9 mouse cellular contexts compared by ENCODE assay signal in genomic region chr19:8663911-8664421, GRCm38 (mm10). TPM values are rescaled to one million over a fixed set of nuclear protein-coding genes. Genes with fewer than 3 reads are reported as not detected.
A peak's percentile ranks its signal among the peaks of the same experiment; 100 is the strongest.
DNase-seq lines count a peak whose midpoint lies in the region; ATAC-seq and TF ChIP-seq lines count a peak whose summit lies in the region.
"Had no signal": no experiment of that assay in that cellular context is flagged by ENCODE, and none has a peak within 500 bp of the region (broad histone marks: within the 10 kb centered on the region; RNA-seq: fewer than 3 reads in every experiment).

No protein-coding gene starts in this region.

- DNase-seq in retina, postnatal 1 day: peak; percentile 49
- no peak for DNase-seq in retina, embryonic 14.5 days (ENCODE audit: low spot score)
- DNase-seq in left cerebral cortex, postnatal 36 days (ENCODE audit: low spot score in 2 of 2): peak; percentile 80 to 88
- peak; percentile 67 for DNase-seq in stomach, postnatal 0 days (ENCODE audit: low spot score)
- DNase-seq in spleen, postnatal 4 days (ENCODE audit: low spot score in 2 of 2): no peak
- DNase-seq in embryo, embryonic 10 days (ENCODE audit: low spot score): no peak
- no peak for DNase-seq in urinary bladder, postnatal 36 days (ENCODE audit: low spot score in 2 of 2)

- H3K27me3 ChIP-seq in hindbrain, embryonic 13.5 days: peaks cover 12% of the 10 kb centered on the region
- H3K27me3 ChIP-seq in stomach, postnatal 0 days (ENCODE audit: control insufficient read depth, insufficient read depth, low read length): no peaks in the 10 kb centered on the region

- H3K27ac ChIP-seq in hindbrain, embryonic 13.5 days: no peak overlapping the region
- 0 out of 2 replicates have a peak overlapping the region, but pooled peaks have one; percentile 13 for H3K27ac ChIP-seq in stomach, postnatal 0 days (replicated peaks)
- H3K27ac ChIP-seq: liver, embryonic 12.5 days had no signal

- intact Hi-C loops in left cerebral cortex, postnatal 36 days (cut with DNase I): loop anchor here (5.0 kb wide), 1 partner anchor 48 kb away; no protein-coding TSS in a partner anchor

- H3K4me2 ChIP-seq in hindbrain, embryonic 13.5 days: 0 out of 2 replicates have a peak overlapping the region, but pooled peaks have one; percentile 6
- H3K4me2 ChIP-seq in stomach, postnatal 0 days (replicated peaks; ENCODE audit: low read depth): peak overlapping the region; percentile 48
- H3K4me2 ChIP-seq: liver, embryonic 12.5 days had no signal

- peaks cover 21% of the 10 kb centered on the region for H3K4me1 ChIP-seq in hindbrain, embryonic 13.5 days (replicated peaks)
- H3K4me1 ChIP-seq in stomach, postnatal 0 days (replicated peaks; ENCODE audit: control insufficient read depth, insufficient read depth): peaks cover 4% of the 10 kb centered on the region; the same call in 1 of the 2 replicates

- H3K9ac ChIP-seq in hindbrain, embryonic 13.5 days: no peak overlapping the region
- H3K9ac ChIP-seq in stomach, postnatal 0 days (ENCODE audit: low read length): peak overlapping the region; percentile 35; the same call in 1 of the 2 replicates
- H3K9ac ChIP-seq: liver, embryonic 12.5 days had no signal

- TF ChIP-seq CTCF in stomach, postnatal 0 days (IDR thresholded peaks at IDR 0.05; ENCODE audit: low read depth): no peak

- 34% methylated on average over 9 of the region's 10 CpGs for WGBS in hindbrain, embryonic 13.5 days
- 26% methylated on average over 10 of the region's 10 CpGs for WGBS in stomach, postnatal 0 days

- ATAC-seq in hindbrain, embryonic 13.5 days (ENCODE audit: low FRiP score): 0 out of 2 replicates have a peak, but pooled peaks have one; percentile 12
- peak; percentile 62 for ATAC-seq in stomach, postnatal 0 days (ENCODE audit: low FRiP score, low TSS enrichment)
- ATAC-seq: liver, embryonic 12.5 days had no signal

- H3K4me3 ChIP-seq in hindbrain, embryonic 13.5 days: no peak overlapping the region
- H3K4me3 ChIP-seq in stomach, postnatal 0 days (ENCODE audit: low read depth, low read length): peak overlapping the region; percentile 19
- H3K4me3 ChIP-seq: liver, embryonic 12.5 days had no signal

- no peak for TF ChIP-seq EP300 in stomach, postnatal 0 days (optimal IDR thresholded peaks at IDR 0.05)

- H3K36me3 ChIP-seq in hindbrain, embryonic 13.5 days: no peaks in the 10 kb centered on the region
- no peaks in the 10 kb centered on the region for H3K36me3 ChIP-seq in stomach, postnatal 0 days (ENCODE audit: control insufficient read depth, insufficient read depth, low read length)
- H3K36me3 ChIP-seq: liver, embryonic 12.5 days had no signal

- H3K9me3 ChIP-seq in hindbrain, embryonic 13.5 days: no peaks in the 10 kb centered on the region
- H3K9me3 ChIP-seq in stomach, postnatal 0 days (ENCODE audit: control insufficient read depth, low read length): no peaks in the 10 kb centered on the region
- H3K9me3 ChIP-seq: liver, embryonic 12.5 days had no signal

RNA-seq across cellular contexts. Expression of gene Chrm1, which starts 0.4 kb away (rescaled TPM):
- polyA plus RNA-seq in hindbrain, embryonic 13.5 days (2015; fragmentation: Nextera tagmentation; extraction: Ambion mirVana): 0.51 and 0.71 TPM in 2 replicates
- 100 to 1,000 TPM; 157 to 166 TPM for total RNA-seq in left cerebral cortex, postnatal 36 days (2021)
- polyA plus RNA-seq in stomach, postnatal 0 days (2015; fragmentation: Nextera tagmentation; extraction: Ambion mirVana): 1.4 and 1.8 TPM in 2 replicates
- polyA plus RNA-seq: liver, embryonic 12.5 days had no signal

RNA-seq across cellular contexts. Expression of gene Slc22a6, which starts 46.1 kb away (rescaled TPM):
- polyA plus RNA-seq in hindbrain, embryonic 13.5 days (2015; fragmentation: Nextera tagmentation; extraction: Ambion mirVana): 8.3 and 9.8 TPM in 2 replicates
- total RNA-seq in left cerebral cortex, postnatal 36 days (2021): 1 to 10 TPM; 5.0 to 6.0 TPM
- not detected in 2 replicates for polyA plus RNA-seq in stomach, postnatal 0 days (2015; fragmentation: Nextera tagmentation; extraction: Ambion mirVana)
- polyA plus RNA-seq: liver, embryonic 12.5 days had no signal

RNA-seq across cellular contexts. Expression of gene Slc3a2, which starts 59.2 kb away (rescaled TPM):
- 153 and 163 TPM in 2 replicates for polyA plus RNA-seq in hindbrain, embryonic 13.5 days (2015; fragmentation: Nextera tagmentation; extraction: Ambion mirVana)
- 100 to 1,000 TPM; 151 to 173 TPM for total RNA-seq in left cerebral cortex, postnatal 36 days (2021)
- 82.5 and 87.0 TPM in 2 replicates for polyA plus RNA-seq in stomach, postnatal 0 days (2015; fragmentation: Nextera tagmentation; extraction: Ambion mirVana)

Comparison
In these comparisons a context has a peak if more than half of its experiments do, and no peak if none do; other contexts are left out.
1. DNase-seq: peak in retina, postnatal 1 day (single experiment), left cerebral cortex, postnatal 36 days (2 of 2) and stomach, postnatal 0 days (single experiment); none in retina, embryonic 14.5 days (single experiment), spleen, postnatal 4 days (0 of 2), embryo, embryonic 10 days (single experiment) and urinary bladder, postnatal 36 days (0 of 2).